Mouse (Mus musculus): ENCODE measurements around the gene Clec1b. TPM values are rescaled to one million over a fixed set of nuclear protein-coding genes. Genes with fewer than 3 reads are reported as not detected.

Clec1b gene
- polyA plus RNA-seq, 1 experiment from 2014 or later = 3.9 TPM

Other genes with a start within 250 kb of the Clec1b start
- 0.56 and 0.98 TPM in 2 replicates for gene Clec2d, start 216.7 kb upstream of the Clec1b start, polyA plus RNA-seq (2015; fragmentation: Nextera tagmentation; extraction: Ambion mirVana)
- 0.31 and 0.53 TPM in 2 replicates for gene Cd69, start 121.9 kb upstream of the Clec1b start, polyA plus RNA-seq (2015; fragmentation: Nextera tagmentation; extraction: Ambion mirVana)
- gene 4922502D21Rik, start 65.5 kb upstream of the Clec1b start, polyA plus RNA-seq (2015; fragmentation: Nextera tagmentation; extraction: Ambion mirVana) = not detected in 2 replicates
- gene Clec12a, start 54.6 kb upstream of the Clec1b start, polyA plus RNA-seq (2015; fragmentation: Nextera tagmentation; extraction: Ambion mirVana) = 1.1 and 1.3 TPM in 2 replicates
- 0.12 and 0.21 TPM in 2 replicates for gene Clec12b, start 11.4 kb upstream of the Clec1b start, polyA plus RNA-seq (2015; fragmentation: Nextera tagmentation; extraction: Ambion mirVana)
- 0.39 and 0.45 TPM in 2 replicates for gene Clec9a, start 11.6 kb downstream of the Clec1b start, polyA plus RNA-seq (2015; fragmentation: Nextera tagmentation; extraction: Ambion mirVana)
- 6.2 and 8.6 TPM in 2 replicates for gene Clec1a, start 54.7 kb downstream of the Clec1b start, polyA plus RNA-seq (2015; fragmentation: Nextera tagmentation; extraction: Ambion mirVana)
- gene Olr1, start 109.9 kb downstream of the Clec1b start, polyA plus RNA-seq (2015; fragmentation: Nextera tagmentation; extraction: Ambion mirVana) = 0.30 and 0.39 TPM in 2 replicates
- gene Tmem52b, start 115.3 kb downstream of the Clec1b start, polyA plus RNA-seq (2015; fragmentation: Nextera tagmentation; extraction: Ambion mirVana) = 0.05 TPM in 1 of 2 replicates, not detected in the other
- 39.7 and 41.8 TPM in 2 replicates for gene Gabarapl1, start 135.9 kb downstream of the Clec1b start, polyA plus RNA-seq (2015; fragmentation: Nextera tagmentation; extraction: Ambion mirVana)
- not detected in 2 replicates for gene Klre1, start 180.6 kb downstream of the Clec1b start, polyA plus RNA-seq (2015; fragmentation: Nextera tagmentation; extraction: Ambion mirVana)
- gene Klrd1, start 194.5 kb downstream of the Clec1b start, polyA plus RNA-seq (2015; fragmentation: Nextera tagmentation; extraction: Ambion mirVana) = 1.0 and 2.6 TPM in 2 replicates
- gene Klrk1, start 226.6 kb downstream of the Clec1b start, polyA plus RNA-seq (2015; fragmentation: Nextera tagmentation; extraction: Ambion mirVana) = 0.75 and 1.2 TPM in 2 replicates
- not detected in 2 replicates for gene Klrc3, start 246.0 kb downstream of the Clec1b start, polyA plus RNA-seq (2015; fragmentation: Nextera tagmentation; extraction: Ambion mirVana)